Mouse (Mus musculus): ENCODE measurements at regions not wholly inside any gene's neighbourhood (a gene's known extent, or its start where the extent isn't known, plus 50 kb on each side); places are given as distances from the start of the nearest gene placed in this dataset.

- no peak for DNase-seq
Measured at GRCm38 (mm10) chr17:84107497-84107896, 80.2 kb downstream of the Zfp36l2 start.

GRCm38 (mm10) chr17:84104242-84104641, 83.5 kb downstream of the Zfp36l2 start:
- no peak for DNase-seq

- no peak for DNase-seq
Measured at GRCm38 (mm10) chr17:84103344-84103743, 84.4 kb downstream of the Zfp36l2 start.

- no peak for DNase-seq
Measured at GRCm38 (mm10) chr17:84101652-84102051, 86.1 kb downstream of the Zfp36l2 start.

GRCm38 (mm10) chr17:84100523-84100922, 87.2 kb downstream of the Zfp36l2 start:
- DNase-seq, result peak; percentile 20

- no peak for DNase-seq
Measured at GRCm38 (mm10) chr17:84099737-84100136, 88.0 kb downstream of the Zfp36l2 start.

GRCm38 (mm10) chr17:84097871-84098430, 89.8 kb downstream of the Zfp36l2 start:
- no peak for DNase-seq

- no peak for DNase-seq
Measured at GRCm38 (mm10) chr17:84097286-84097685, 90.5 kb downstream of the Zfp36l2 start.

GRCm38 (mm10) chr17:84096345-84097260, 91.1 kb downstream of the Zfp36l2 start:
- peak; percentile 39 for DNase-seq

- DNase-seq, result no peak
Measured at GRCm38 (mm10) chr17:84095829-84096228, 91.9 kb downstream of the Zfp36l2 start.

- DNase-seq, result no peak
Measured at GRCm38 (mm10) chr17:84095089-84095488, 92.7 kb downstream of the Zfp36l2 start.

- DNase-seq, result no peak
Measured at GRCm38 (mm10) chr17:84086394-84086793, 101.4 kb downstream of the Zfp36l2 start.

GRCm38 (mm10) chr17:84085721-84086120, 102.0 kb downstream of the Zfp36l2 start:
- DNase-seq, result peak; percentile 61

- no peak for DNase-seq
Measured at GRCm38 (mm10) chr17:84085232-84085631, 102.5 kb downstream of the Zfp36l2 start.

GRCm38 (mm10) chr17:84083307-84084263, 104.2 kb downstream of the Zfp36l2 start:
- peak; percentile 30 for DNase-seq

- no peak for DNase-seq
Measured at GRCm38 (mm10) chr17:84082571-84082970, 105.2 kb downstream of the Zfp36l2 start.

GRCm38 (mm10) chr17:84081751-84082352, 105.9 kb downstream of the Zfp36l2 start:
- DNase-seq, result peak; percentile 44

- DNase-seq, result no peak
Measured at GRCm38 (mm10) chr17:84075081-84075938, 112.4 kb downstream of the Zfp36l2 start.

GRCm38 (mm10) chr17:84074000-84074782, 113.6 kb downstream of the Zfp36l2 start:
- peak; percentile 29 for DNase-seq

GRCm38 (mm10) chr17:84072426-84073030, 115.2 kb downstream of the Zfp36l2 start:
- DNase-seq, result no peak
